Mouse (Mus musculus): ENCODE measurements at regions not wholly inside any gene's neighbourhood (a gene's known extent, or its start where the extent isn't known, plus 50 kb on each side); places are given as distances from the start of the nearest gene placed in this dataset.

- TF ChIP-seq CTCF (conservative IDR thresholded peaks at IDR 0.05; ENCODE audit: insufficient read depth, insufficient read length, low read depth, low read length), result no peak
- TF ChIP-seq POLR2A (IDR thresholded peaks at IDR 0.05; ENCODE audit: low read depth, low read length), result no peak
Measured at GRCm38 (mm10) chr1:157684356-157684755, 177.8 kb downstream of the Sec16b start.

All from kidney, adult 2 months (tissue).